Mouse (Mus musculus) liver, embryonic 14.5 days (tissue): ENCODE results near the gene Celf2.

Experiments used
- CTCF ChIP-seq: IDR thresholded peaks from 2 replicates; pipeline ENCODE4 v1.5.1; 2016; ENCODE audit warnings: antibody characterized with exemption, low read depth, control low read depth
- EP300 ChIP-seq: IDR thresholded peaks from 2 replicates; pipeline ENCODE4 v1.6.1; 2016; ENCODE audit warnings: antibody characterized with exemption, low read depth

GRCm38 (mm10) chr2:6815281-6815680 is 694.1 kb downstream of the Celf2 start:
- TF ChIP-seq CTCF (no peak), EP300 (no peak)
